In the genomic region with DNA sequence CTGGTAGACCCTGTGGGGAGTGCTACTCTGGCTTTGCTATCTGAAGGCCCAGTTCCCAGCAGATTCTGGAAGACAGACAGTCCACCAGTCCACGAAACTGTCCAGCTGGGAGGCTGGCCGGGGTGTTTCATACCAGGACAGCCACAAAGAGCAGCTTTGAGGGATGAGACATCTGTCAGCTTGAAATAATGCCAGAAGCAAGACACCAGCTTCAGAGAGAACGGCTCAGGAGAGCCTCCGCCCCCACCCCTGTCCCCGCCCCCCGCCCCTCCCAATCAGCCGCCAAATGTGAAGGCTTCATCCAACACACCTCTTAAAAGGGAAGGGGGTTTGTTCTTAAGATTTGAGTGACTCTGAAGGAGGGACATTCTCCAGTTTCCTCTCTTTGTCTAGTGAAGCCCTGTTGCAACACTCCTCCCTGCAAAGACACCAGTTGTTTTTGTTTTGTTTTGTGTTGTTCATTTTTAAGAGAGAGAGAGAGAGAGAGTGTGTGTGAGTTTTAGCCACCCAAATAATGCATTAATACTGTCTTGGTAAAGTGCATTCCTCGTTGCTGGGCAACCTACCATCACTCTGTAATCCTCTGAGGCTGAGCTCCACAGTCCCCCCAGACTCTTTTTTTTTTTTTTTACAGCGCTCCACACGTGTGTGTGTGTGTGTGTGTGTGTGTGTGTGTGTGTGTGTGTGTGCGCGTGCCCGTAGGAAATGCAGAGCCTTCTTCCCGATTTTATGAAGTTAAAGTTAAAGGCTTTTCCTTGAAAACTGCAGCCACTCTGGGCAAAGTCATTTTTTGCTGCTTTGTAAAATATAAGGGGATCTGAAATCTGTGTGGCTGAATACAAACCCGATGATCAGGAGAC, we compare ENCODE assay signal across 8 mouse cellular contexts.
DNase-seq lines count a peak whose midpoint lies in the region; ATAC-seq and TF ChIP-seq lines count a peak whose summit lies in the region.

No protein-coding gene starts in this region.

- no peaks in the 10 kb centered on the region for H3K9me3 ChIP-seq in hindbrain, embryonic 16.5 days (ENCODE audit: control insufficient read depth, low read length)
- no peaks in the 10 kb centered on the region for H3K9me3 ChIP-seq in lung, embryonic 16.5 days (ENCODE audit: control insufficient read depth, low read length)
- H3K9me3 ChIP-seq in stomach, embryonic 14.5 days (ENCODE audit: control insufficient read depth, low read depth, low read length), result no peaks in the 10 kb centered on the region

- no peak overlapping the region for H3K4me3 ChIP-seq in gastrocnemius, adult 2 months
- H3K4me3 ChIP-seq in hindbrain, embryonic 16.5 days (ENCODE audit: low read length), result no peak overlapping the region
- peak overlapping the region; percentile 10; the same call in 1 of the 2 replicates for H3K4me3 ChIP-seq in lung, embryonic 16.5 days (ENCODE audit: low read length)
- H3K4me3 ChIP-seq in stomach, embryonic 14.5 days (ENCODE audit: low read depth, low read length), result no peak overlapping the region

- H3K4me1 ChIP-seq in hindbrain, embryonic 16.5 days (ENCODE audit: control insufficient read depth, insufficient read depth, low read depth, low read length), result peaks cover 31% of the 10 kb centered on the region
- H3K4me1 ChIP-seq in lung, embryonic 16.5 days (replicated peaks; ENCODE audit: control insufficient read depth, insufficient read depth, low read length), result peaks cover 38% of the 10 kb centered on the region
- peaks cover 7% of the 10 kb centered on the region; the same call in 1 of the 2 replicates for H3K4me1 ChIP-seq in stomach, embryonic 14.5 days (ENCODE audit: control insufficient read depth, insufficient read depth, low read length)

- TF ChIP-seq CTCF in gastrocnemius, adult 2 months (IDR thresholded peaks at IDR 0.05), result no peak

- no peaks in the 10 kb centered on the region for H3K27me3 ChIP-seq in hindbrain, embryonic 16.5 days (replicated peaks; ENCODE audit: control insufficient read depth, insufficient read depth, low read length)
- H3K27me3 ChIP-seq in lung, embryonic 16.5 days (ENCODE audit: control insufficient read depth, insufficient read depth, low read depth, low read length), result no peaks in the 10 kb centered on the region
- no peaks in the 10 kb centered on the region for H3K27me3 ChIP-seq in stomach, embryonic 14.5 days (ENCODE audit: control insufficient read depth, insufficient read depth, low read length)

- DNase-seq in cerebellum, adult 11 months, result peak; percentile 52
- DNase-seq in cerebellum, adult 9-10 months, result peak; percentile 77
- DNase-seq in gastrocnemius, adult 2 months, result peak; percentile 54

- no peak overlapping the region for H3K9ac ChIP-seq in hindbrain, embryonic 16.5 days (ENCODE audit: low read depth, low read length)
- peak overlapping the region; percentile 19; the same call in 1 of the 2 replicates for H3K9ac ChIP-seq in lung, embryonic 16.5 days (ENCODE audit: low read length)
- no peak overlapping the region for H3K9ac ChIP-seq in stomach, embryonic 14.5 days (replicated peaks; ENCODE audit: low read depth, low read length)

- WGBS in hindbrain, embryonic 16.5 days, result 3% methylated on average over 15 of the region's 15 CpGs
- WGBS in lung, embryonic 16.5 days, result 3% methylated on average over 15 of the region's 15 CpGs
- 6% methylated on average over 13 of the region's 15 CpGs for WGBS in stomach, embryonic 14.5 days

- no peak overlapping the region for H3K27ac ChIP-seq in gastrocnemius, adult 2 months
- H3K27ac ChIP-seq in hindbrain, embryonic 16.5 days (ENCODE audit: low read depth, low read length), result 0 out of 2 replicates have a peak overlapping the region, but pooled peaks have one; percentile 35
- peak overlapping the region; percentile 78 for H3K27ac ChIP-seq in lung, embryonic 16.5 days (ENCODE audit: low read length)
- H3K27ac ChIP-seq in stomach, embryonic 14.5 days (ENCODE audit: low read length), result no peak overlapping the region

- ATAC-seq in cerebellum, adult (ENCODE audit: insufficient number of reproducible peaks, low FRiP score, low TSS enrichment), result no peak
- ATAC-seq in hindbrain, embryonic 16.5 days, result peak; percentile 77
- peak; percentile 90 for ATAC-seq in lung, embryonic 16.5 days (ENCODE audit: low read depth)
- ATAC-seq in stomach, embryonic 14.5 days (ENCODE audit: insufficient number of reproducible peaks, insufficient read depth, low FRiP score, low read depth), result peak; percentile 64; the same call in 1 of the 2 replicates
- ATAC-seq in activated CD4-positive, CD25-positive, alpha-beta regulatory T cell, adult 4 months, result no peak

- no peaks in the 10 kb centered on the region for H3K36me3 ChIP-seq in hindbrain, embryonic 16.5 days (ENCODE audit: control insufficient read depth, insufficient read depth, low read length)
- no peaks in the 10 kb centered on the region for H3K36me3 ChIP-seq in lung, embryonic 16.5 days (ENCODE audit: control insufficient read depth, insufficient read depth, low read length)
- H3K36me3 ChIP-seq in stomach, embryonic 14.5 days (ENCODE audit: control insufficient read depth, insufficient read depth, low read length), result no peaks in the 10 kb centered on the region

- intact Hi-C loops in gastrocnemius, adult 2 months (cut with DNase I), result no loop called here

- peak overlapping the region; percentile 17 for H3K4me2 ChIP-seq in hindbrain, embryonic 16.5 days (ENCODE audit: low read length)
- H3K4me2 ChIP-seq in lung, embryonic 16.5 days (ENCODE audit: low read depth, low read length), result peak overlapping the region; percentile 34
- H3K4me2 ChIP-seq in stomach, embryonic 14.5 days (replicated peaks; ENCODE audit: low read depth, low read length), result peak overlapping the region; percentile 24; the same call in 1 of the 2 replicates

Comparison
In these comparisons a context has a peak if more than half of its experiments do, and no peak if none do; other contexts are left out.
1. ATAC-seq: peak in hindbrain, embryonic 16.5 days (single experiment), lung, embryonic 16.5 days (single experiment) and stomach, embryonic 14.5 days (single experiment); none in cerebellum, adult (single experiment) and activated CD4-positive, CD25-positive, alpha-beta regulatory T cell, adult 4 months (single experiment).
2. H3K27ac ChIP-seq: peak in hindbrain, embryonic 16.5 days (single experiment) and lung, embryonic 16.5 days (single experiment); none in gastrocnemius, adult 2 months (single experiment) and stomach, embryonic 14.5 days (single experiment).
3. Peak in every context shown above with its lines, with median percentiles within 50 percentile points of each other: DNase-seq and H3K4me2 ChIP-seq.